Mouse (Mus musculus): ENCODE results near the gene Hist1h2bc. TPM values are rescaled to one million over a fixed set of nuclear protein-coding genes. Genes with fewer than 3 reads are reported as not detected.

Hist1h2bc gene
- polyA plus RNA-seq, 1 experiment: 113 TPM

GRCm38 (mm10) chr13:23739069-23739921 lies 55.3 kb downstream of the Hist1h2bc start:
- peak overlapping the region; percentile 85 for H3K4me2 ChIP-seq (ENCODE audit: low read depth)
- TF ChIP-seq SRF (IDR thresholded peaks at IDR 0.05; ENCODE audit: control insufficient read depth, insufficient read length, low read depth): no peak
- TF ChIP-seq REST (IDR thresholded peaks at IDR 0.05; ENCODE audit: insufficient read depth, insufficient read length): no peak
- TF ChIP-seq MYOG (IDR thresholded peaks at IDR 0.05; ENCODE audit: control insufficient read depth in 1 of 3, insufficient read depth in 1 of 3, insufficient read length in 2 of 3, low read depth in 2 of 3): no peak
- no peak for TF ChIP-seq USF1 (IDR thresholded peaks at IDR 0.05; ENCODE audit: low read depth)
- peak; percentile 90 for TF ChIP-seq POLR2A (IDR thresholded peaks at IDR 0.05; ENCODE audit: insufficient read length, low read depth)
- peak; percentile 95 for TF ChIP-seq E2F4 (IDR thresholded peaks at IDR 0.05; ENCODE audit: insufficient read depth)
- no peak for TF ChIP-seq TCF12 (IDR thresholded peaks at IDR 0.05; ENCODE audit: insufficient read depth, poor library complexity, severe bottlenecking)
- no peak for TF ChIP-seq CEBPB (IDR thresholded peaks at IDR 0.05; ENCODE audit: insufficient read depth, poor library complexity, severe bottlenecking)
- no peak for TF ChIP-seq MYOD1 (IDR thresholded peaks at IDR 0.05; ENCODE audit: control insufficient read depth in 1 of 3, insufficient read length in 2 of 3, low read depth in 2 of 3)
- no peak for TF ChIP-seq TCF3 (IDR thresholded peaks at IDR 0.05; ENCODE audit: insufficient read length, low read depth)
- peak; percentile 97 for TF ChIP-seq POLR2AphosphoS2 (IDR thresholded peaks at IDR 0.05; ENCODE audit: insufficient read length, low read depth)
- TF ChIP-seq MAX (IDR thresholded peaks at IDR 0.05; ENCODE audit: low read depth): no peak
- H3K79me2 ChIP-seq (ENCODE audit: control insufficient read depth, insufficient read depth): no peaks in the 10 kb centered on the region
- H3K36me3 ChIP-seq (ENCODE audit: control insufficient read depth, insufficient read depth): no peaks in the 10 kb centered on the region
- no peaks in the 10 kb centered on the region for H3K27me3 ChIP-seq (ENCODE audit: control insufficient read depth, insufficient read depth, insufficient read length)
- H3ac ChIP-seq (ENCODE audit: control insufficient read depth, insufficient read length): no peak overlapping the region
- H3K4me3 ChIP-seq: peak overlapping the region; percentile 47

- Histone ChIP-seq H3ac (ENCODE audit: control insufficient read depth, insufficient read length) (no peak overlapping the region), H3K27me3 (ENCODE audit: control insufficient read depth, insufficient read depth, insufficient read length) (no peaks in the 10 kb centered on the region), H3K36me3 (ENCODE audit: control insufficient read depth, insufficient read depth) (no peaks in the 10 kb centered on the region), H3K4me2 (ENCODE audit: low read depth) (peak overlapping the region; percentile 85), H3K4me3 (peak overlapping the region; percentile 47), H3K79me2 (ENCODE audit: control insufficient read depth, insufficient read depth) (no peaks in the 10 kb centered on the region)
- TF ChIP-seq MYOD1 (IDR thresholded peaks at IDR 0.05; ENCODE audit: control insufficient read depth in 1 of 3, insufficient read length in 2 of 3, low read depth in 2 of 3) (no peak), TCF3 (IDR thresholded peaks at IDR 0.05; ENCODE audit: insufficient read length, low read depth) (no peak), POLR2AphosphoS2 (IDR thresholded peaks at IDR 0.05; ENCODE audit: insufficient read length, low read depth) (peak; percentile 74), E2F4 (IDR thresholded peaks at IDR 0.05; ENCODE audit: insufficient read depth) (no peak), CEBPB (IDR thresholded peaks at IDR 0.05; ENCODE audit: insufficient read depth, poor library complexity, severe bottlenecking) (no peak), MAX (IDR thresholded peaks at IDR 0.05; ENCODE audit: low read depth) (no peak), POLR2A (IDR thresholded peaks at IDR 0.05; ENCODE audit: insufficient read length, low read depth) (peak; percentile 8), USF1 (IDR thresholded peaks at IDR 0.05; ENCODE audit: low read depth) (no peak), REST (IDR thresholded peaks at IDR 0.05; ENCODE audit: insufficient read depth, insufficient read length) (no peak), SRF (IDR thresholded peaks at IDR 0.05; ENCODE audit: control insufficient read depth, insufficient read length, low read depth) (no peak), TCF12 (IDR thresholded peaks at IDR 0.05; ENCODE audit: insufficient read depth, poor library complexity, severe bottlenecking) (no peak), MYOG (IDR thresholded peaks at IDR 0.05; ENCODE audit: control insufficient read depth in 1 of 3, insufficient read depth in 1 of 3, insufficient read length in 2 of 3, low read depth in 2 of 3) (no peak)
Observed at GRCm38 (mm10) chr13:23739922-23740252, 55.9 kb downstream of the Hist1h2bc start.

GRCm38 (mm10) chr13:23740256-23740840 lies 56.3 kb downstream of the Hist1h2bc start:
- H3K4me3 ChIP-seq: peak overlapping the region; percentile 47
- H3K36me3 ChIP-seq (ENCODE audit: control insufficient read depth, insufficient read depth): no peaks in the 10 kb centered on the region
- no peak overlapping the region for H3ac ChIP-seq (ENCODE audit: control insufficient read depth, insufficient read length)
- no peaks in the 10 kb centered on the region for H3K27me3 ChIP-seq (ENCODE audit: control insufficient read depth, insufficient read depth, insufficient read length)
- TF ChIP-seq E2F4 (IDR thresholded peaks at IDR 0.05; ENCODE audit: insufficient read depth): no peak
- no peak for TF ChIP-seq TCF3 (IDR thresholded peaks at IDR 0.05; ENCODE audit: insufficient read length, low read depth)
- no peak for TF ChIP-seq CEBPB (IDR thresholded peaks at IDR 0.05; ENCODE audit: insufficient read depth, poor library complexity, severe bottlenecking)
- TF ChIP-seq SRF (IDR thresholded peaks at IDR 0.05; ENCODE audit: control insufficient read depth, insufficient read length, low read depth): no peak
- no peak for TF ChIP-seq USF1 (IDR thresholded peaks at IDR 0.05; ENCODE audit: low read depth)
- TF ChIP-seq MAX (IDR thresholded peaks at IDR 0.05; ENCODE audit: low read depth): no peak
- no peak for TF ChIP-seq TCF12 (IDR thresholded peaks at IDR 0.05; ENCODE audit: insufficient read depth, poor library complexity, severe bottlenecking)
- TF ChIP-seq POLR2AphosphoS2 (IDR thresholded peaks at IDR 0.05; ENCODE audit: insufficient read length, low read depth): no peak
- TF ChIP-seq POLR2A (IDR thresholded peaks at IDR 0.05; ENCODE audit: insufficient read length, low read depth): no peak
- TF ChIP-seq MYOD1 (IDR thresholded peaks at IDR 0.05; ENCODE audit: control insufficient read depth in 1 of 3, insufficient read length in 2 of 3, low read depth in 2 of 3): no peak
- no peak for TF ChIP-seq REST (IDR thresholded peaks at IDR 0.05; ENCODE audit: insufficient read depth, insufficient read length)
- no peak for TF ChIP-seq MYOG (IDR thresholded peaks at IDR 0.05; ENCODE audit: control insufficient read depth in 1 of 3, insufficient read depth in 1 of 3, insufficient read length in 2 of 3, low read depth in 2 of 3)
- peak overlapping the region; percentile 85 for H3K4me2 ChIP-seq (ENCODE audit: low read depth)
- H3K79me2 ChIP-seq (ENCODE audit: control insufficient read depth, insufficient read depth): no peaks in the 10 kb centered on the region

DNA sequence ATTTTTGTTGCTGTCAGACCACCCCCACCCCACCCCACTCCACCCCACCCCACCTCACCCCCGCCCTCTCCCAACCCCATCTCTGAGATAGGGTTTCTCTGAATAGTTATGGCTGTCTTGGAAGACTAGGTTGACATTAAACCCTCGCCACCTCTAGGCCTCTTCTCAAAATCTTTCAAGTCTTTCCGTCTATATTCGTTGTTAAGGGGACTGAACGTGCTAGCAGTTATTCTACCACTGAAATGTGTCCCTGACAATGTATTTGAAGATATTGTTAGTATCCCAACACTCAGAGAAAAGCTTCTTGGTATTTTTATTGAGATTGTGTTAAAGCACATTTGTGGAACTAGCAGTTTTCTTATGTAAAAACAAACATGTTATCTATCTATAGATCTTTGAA lies 56.9 kb downstream of the Hist1h2bc start:
- TF ChIP-seq TCF3 (IDR thresholded peaks at IDR 0.05; ENCODE audit: insufficient read length, low read depth): no peak
- TF ChIP-seq MAX (IDR thresholded peaks at IDR 0.05; ENCODE audit: low read depth): no peak
- TF ChIP-seq CEBPB (IDR thresholded peaks at IDR 0.05; ENCODE audit: insufficient read depth, poor library complexity, severe bottlenecking): no peak
- TF ChIP-seq TCF12 (IDR thresholded peaks at IDR 0.05; ENCODE audit: insufficient read depth, poor library complexity, severe bottlenecking): no peak
- TF ChIP-seq MYOG (IDR thresholded peaks at IDR 0.05; ENCODE audit: control insufficient read depth in 1 of 3, insufficient read depth in 1 of 3, insufficient read length in 2 of 3, low read depth in 2 of 3): no peak
- TF ChIP-seq E2F4 (IDR thresholded peaks at IDR 0.05; ENCODE audit: insufficient read depth): no peak
- TF ChIP-seq POLR2A (IDR thresholded peaks at IDR 0.05; ENCODE audit: insufficient read length, low read depth): no peak
- no peak for TF ChIP-seq USF1 (IDR thresholded peaks at IDR 0.05; ENCODE audit: low read depth)
- TF ChIP-seq MYOD1 (IDR thresholded peaks at IDR 0.05; ENCODE audit: control insufficient read depth in 1 of 3, insufficient read length in 2 of 3, low read depth in 2 of 3): no peak
- no peak for TF ChIP-seq POLR2AphosphoS2 (IDR thresholded peaks at IDR 0.05; ENCODE audit: insufficient read length, low read depth)
- TF ChIP-seq REST (IDR thresholded peaks at IDR 0.05; ENCODE audit: insufficient read depth, insufficient read length): no peak
- TF ChIP-seq SRF (IDR thresholded peaks at IDR 0.05; ENCODE audit: control insufficient read depth, insufficient read length, low read depth): no peak
- no peaks in the 10 kb centered on the region for H3K36me3 ChIP-seq (ENCODE audit: control insufficient read depth, insufficient read depth)
- no peak overlapping the region for H3ac ChIP-seq (ENCODE audit: control insufficient read depth, insufficient read length)
- peak overlapping the region; percentile 55 for H3K4me2 ChIP-seq (ENCODE audit: low read depth)
- H3K27me3 ChIP-seq (ENCODE audit: control insufficient read depth, insufficient read depth, insufficient read length): no peaks in the 10 kb centered on the region
- H3K79me2 ChIP-seq (ENCODE audit: control insufficient read depth, insufficient read depth): no peaks in the 10 kb centered on the region
- H3K4me3 ChIP-seq: peak overlapping the region; percentile 47

Data from myocyte (in vitro differentiated cells).